Mouse (Mus musculus) limb, embryonic 14.5 days (tissue): ENCODE results near the gene Arl13a. TPM values are rescaled to one million over a fixed set of nuclear protein-coding genes. Genes with fewer than 3 reads are reported as not detected.
"Not testable (repeated sequence)": the region's sequence is repeated elsewhere in the genome, so short reads cannot be mapped to it uniquely, and the experiment has no call there.

Source experiments
- ATAC-seq: fragments of 200-750 bp; cut with Nextera tagmentation; 2 replicates; pipeline ENCODE4 v1.8.0; 2017; ENCODE audit warnings: low read depth, moderate number of reproducible peaks, moderate TSS enrichment; ENCODE audit not compliant: low FRiP score
- DNase-seq: peaks from one replicate; pipeline ENCODE4 v3.0.0-alpha.2; 2015; ENCODE audit warnings: low spot score
- H3K27ac ChIP-seq: fragments of 300-500 bp; sonication (generic); replicated peaks from 2 replicates; pipeline ENCODE4 v1.5.1; 2014; ENCODE audit warnings: low read depth, mild to moderate bottlenecking, low read length, moderate library complexity, mixed read lengths
- H3K27me3 ChIP-seq: fragments of 300-500 bp; sonication (generic); 2 replicates; pipeline ENCODE4 v1.6.1; 2014; ENCODE audit warnings: low read length, mixed read lengths; ENCODE audit not compliant: control insufficient read depth, insufficient read depth
- H3K36me3 ChIP-seq: fragments of 300-500 bp; sonication (generic); 2 replicates; pipeline ENCODE4 v1.6.1; 2014; ENCODE audit warnings: mild to moderate bottlenecking, low read length, moderate library complexity, mixed read lengths; ENCODE audit not compliant: control insufficient read depth, insufficient read depth
- H3K4me1 ChIP-seq: fragments of 300-500 bp; sonication (generic); 2 replicates; pipeline ENCODE4 v1.6.1; 2014; ENCODE audit warnings: antibody characterized with exemption, low read length, mixed read lengths; ENCODE audit not compliant: control insufficient read depth, insufficient read depth
- H3K4me2 ChIP-seq: fragments of 300-500 bp; sonication (generic); replicated peaks from 2 replicates; pipeline ENCODE4 v1.6.1; 2014; ENCODE audit warnings: low read depth, mild to moderate bottlenecking, low read length, moderate library complexity; ENCODE audit not compliant: severe bottlenecking
- H3K4me3 ChIP-seq: fragments of 300-500 bp; sonication (generic); replicated peaks from 2 replicates; pipeline ENCODE4 v1.5.1; 2014; ENCODE audit warnings: low read length
- H3K9ac ChIP-seq: fragments of 300-500 bp; sonication (generic); 2 replicates; pipeline ENCODE4 v1.6.1; 2014; ENCODE audit warnings: mild to moderate bottlenecking, low read depth, low read length, moderate library complexity; ENCODE audit not compliant: severe bottlenecking
- H3K9me3 ChIP-seq: fragments of 300-500 bp; sonication (generic); 2 replicates; pipeline ENCODE4 v1.6.1; 2016; ENCODE audit warnings: low read length; ENCODE audit not compliant: control insufficient read depth
- POLR2A ChIP-seq: fragments of 200-500 bp; IDR thresholded peaks from 2 replicates; pipeline ENCODE4 v1.8.0; 2012; ENCODE audit warnings: inconsistent platforms, mild to moderate bottlenecking, moderate library complexity, borderline replicate concordance; ENCODE audit not compliant: insufficient read depth, insufficient read length; ENCODE audit errors: extremely low read depth
- WGBS: fragments of 180-500 bp; shearing (Covaris S2); extraction: QIAGEN DNeasy Blood & Tissue Kit; methylation state at CpG from one replicate; pipeline ENCODE4 v1.1.7; 2014; 5-methylcytosine and 5-hydroxymethylcytosine counted together
- polyA plus RNA-seq, 2 experiments: library from polyadenylated mRNA; depleted of rRNA in 1 of 2; stranded (reverse) in 1 of 2; unstranded in 1 of 2; fragments of >200 nt; fragmentation: Nextera tagmentation in 1 of 2; extraction: Ambion mirVana in 1 of 2; gene quantifications; 2 replicates each; pipeline versions ENCODE4 v1.2.1 to v1.2.3; 2012 to 2014

Gene Arl13a
- polyA plus RNA-seq (2012; rRNA removed) (not detected in 2 replicates), polyA plus RNA-seq (2014; fragmentation: Nextera tagmentation; extraction: Ambion mirVana) (not detected in 2 replicates)

- ATAC-seq, H3K9ac ChIP-seq: not testable (repeated sequence)
Observed at GRCm38 (mm10) chrX:134187201-134187600, at the start of gene Arl13a. Gene Arl13a (plus strand): TSS chrX:134187501.

DNA sequence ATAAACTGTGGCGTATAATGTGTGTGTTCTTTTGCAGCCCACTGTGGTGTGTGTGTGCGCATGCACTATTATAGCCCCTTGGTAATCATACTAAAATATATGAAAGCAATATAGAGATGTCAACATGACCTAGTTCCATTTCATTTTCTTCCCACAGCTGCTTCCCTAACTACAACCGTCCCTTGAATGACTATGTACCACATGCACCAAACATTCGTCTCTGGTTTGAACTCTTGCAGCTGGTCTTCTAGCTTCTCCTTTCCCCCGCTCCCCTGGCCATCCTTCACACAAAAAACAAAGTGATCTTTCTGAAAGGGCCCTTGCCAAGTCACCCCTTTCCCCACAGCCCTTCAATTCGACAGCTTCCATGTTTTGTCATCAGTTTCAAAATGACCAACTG, 47.3 kb upstream of the Arl13a start:
- no peak overlapping the region for H3K4me2 ChIP-seq
- no peak overlapping the region for H3K4me3 ChIP-seq
- WGBS = 82% methylated on average over 6 of the region's 6 CpGs

More at GRCm38 (mm10) chrX:134187201-134187600, at the start of gene Arl13a:
- not testable (repeated sequence) for H3K36me3 ChIP-seq, H3K9me3 ChIP-seq, H3K27me3 ChIP-seq, H3K4me3 ChIP-seq, H3K4me1 ChIP-seq, H3K4me2 ChIP-seq, H3K27ac ChIP-seq, DNase-seq
- WGBS = 89% methylated on average over 9 of the region's 9 CpGs

GRCm38 (mm10) chrX:134141551-134141950, 45.8 kb upstream of the Arl13a start:
- ATAC-seq = no peak
- H3K36me3 ChIP-seq = no peaks in the 10 kb centered on the region
- no peak for DNase-seq
- H3K27me3 ChIP-seq = no peaks in the 10 kb centered on the region
- no peak overlapping the region for H3K27ac ChIP-seq
- no peak overlapping the region for H3K9ac ChIP-seq
- H3K4me3 ChIP-seq = no peak overlapping the region
- TF ChIP-seq POLR2A = no peak
- H3K4me1 ChIP-seq = no peaks in the 10 kb centered on the region
- WGBS = 71% methylated on average over 1 of the region's 1 CpGs
- H3K9me3 ChIP-seq = no peaks in the 10 kb centered on the region
- no peak overlapping the region for H3K4me2 ChIP-seq

More for the DNA sequence above, 47.3 kb upstream of the Arl13a start:
- Histone ChIP-seq H3K9me3 (no peaks in the 10 kb centered on the region), H3K27me3 (no peaks in the 10 kb centered on the region), H3K4me1 (no peaks in the 10 kb centered on the region), H3K9ac (no peak overlapping the region), H3K27ac (no peak overlapping the region), H3K36me3 (no peaks in the 10 kb centered on the region)
- ATAC-seq (no peak), DNase-seq (no peak)
- no peak for TF ChIP-seq POLR2A

DNA sequence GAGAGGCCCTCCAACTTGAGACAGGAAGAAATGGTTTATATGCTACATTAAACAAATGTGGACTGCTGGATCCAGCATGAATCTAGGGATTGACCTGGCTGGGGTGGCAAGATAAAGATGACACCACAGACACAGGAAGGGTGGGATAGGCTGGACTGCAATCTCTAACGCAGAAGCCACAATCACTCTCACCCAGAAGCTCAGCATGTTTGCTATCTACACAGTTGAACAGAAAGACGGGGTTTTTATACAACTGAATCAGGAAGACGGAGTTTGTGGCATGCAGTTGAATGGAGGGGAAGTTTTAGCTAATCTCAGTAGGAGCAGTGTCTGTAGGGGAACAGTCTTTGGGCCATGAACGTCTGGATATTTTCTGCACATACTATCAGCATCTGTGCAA, 45.3 kb upstream of the Arl13a start:
- Histone ChIP-seq H3K27me3 (no peaks in the 10 kb centered on the region), H3K27ac (no peak overlapping the region), H3K4me3 (no peak overlapping the region), H3K4me1 (no peaks in the 10 kb centered on the region), H3K36me3 (no peaks in the 10 kb centered on the region), H3K9me3 (no peaks in the 10 kb centered on the region), H3K9ac (no peak overlapping the region), H3K4me2 (no peak overlapping the region)
- ATAC-seq (no peak), DNase-seq (no peak)
- TF ChIP-seq POLR2A = no peak
- 89% methylated on average over 4 of the region's 4 CpGs for WGBS

DNA sequence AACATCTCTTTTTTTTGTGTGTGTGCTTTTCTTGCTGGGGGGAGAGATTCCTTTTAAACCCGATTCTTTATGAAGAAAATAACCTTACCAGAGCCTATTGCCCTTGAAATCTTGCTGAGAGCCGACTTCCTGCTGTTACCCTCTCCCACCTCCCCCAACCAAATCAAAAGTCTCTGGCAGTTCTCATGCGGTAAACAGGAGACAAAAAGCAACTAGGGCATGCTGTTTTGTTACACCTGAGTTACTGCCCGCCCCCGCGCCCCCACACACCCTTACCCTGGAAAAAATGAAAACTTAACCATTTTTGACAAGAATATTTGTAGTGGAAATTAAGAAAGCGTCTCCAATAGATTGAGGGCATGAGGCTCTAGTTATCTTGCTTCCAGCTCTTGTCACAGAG, 29.1 kb upstream of the Arl13a start:
- Histone ChIP-seq H3K9me3 (no peaks in the 10 kb centered on the region), H3K4me2 (no peak overlapping the region), H3K9ac (no peak overlapping the region), H3K4me3 (no peak overlapping the region), H3K27ac (no peak overlapping the region), H3K27me3 (0 out of 2 replicates have a peak, but pooled peaks cover 3% of the 10 kb centered on the region), H3K4me1 (peaks cover 3% of the 10 kb centered on the region; the same call in 1 of the 2 replicates), H3K36me3 (no peaks in the 10 kb centered on the region)
- 45% methylated on average over 7 of the region's 7 CpGs for WGBS
- TF ChIP-seq POLR2A = no peak
- no peak for ATAC-seq
- no peak for DNase-seq

GRCm38 (mm10) chrX:134160442-134160841, 26.9 kb upstream of the Arl13a start:
- DNase-seq (no peak), ATAC-seq (no peak)
- H3K4me3 ChIP-seq = no peak overlapping the region
- H3K27me3 ChIP-seq = 0 out of 2 replicates have a peak, but pooled peaks cover 3% of the 10 kb centered on the region
- TF ChIP-seq POLR2A = no peak
- peaks cover 3% of the 10 kb centered on the region; the same call in 1 of the 2 replicates for H3K4me1 ChIP-seq
- H3K4me2 ChIP-seq = no peak overlapping the region
- H3K9ac ChIP-seq = no peak overlapping the region
- no peaks in the 10 kb centered on the region for H3K9me3 ChIP-seq
- no peak overlapping the region for H3K27ac ChIP-seq
- WGBS = 87% methylated on average over 2 of the region's 2 CpGs
- no peaks in the 10 kb centered on the region for H3K36me3 ChIP-seq
